Mouse (Mus musculus): ENCODE data around the gene Spire2.
A peak's percentile ranks its signal among the peaks of the same experiment; 100 is the strongest.
"Not testable (repeated sequence)": the region's sequence is repeated elsewhere in the genome, so short reads cannot be mapped to it uniquely, and the experiment has no call there.

Spire2 gene

GRCm38 (mm10) chr8:123382516-123382915, 50.0 kb downstream of the Spire2 start:
- DNase-seq (ENCODE audit: low read depth, low spot score): no peak

- DNase-seq (ENCODE audit: low read depth, low spot score): peak; percentile 65
These were observed 52.5 kb downstream of the Spire2 start for GRCm38 (mm10) chr8:123384883-123385540.

- no peak for DNase-seq (ENCODE audit: low read depth, low spot score)
These were observed 54.5 kb downstream of the Spire2 start for GRCm38 (mm10) chr8:123387041-123387440.

- DNase-seq (ENCODE audit: low read depth, low spot score): no peak
These were observed 55.3 kb downstream of the Spire2 start for GRCm38 (mm10) chr8:123387801-123388200.

- no peak for DNase-seq (ENCODE audit: low read depth, low spot score)
These were observed 56.5 kb downstream of the Spire2 start for GRCm38 (mm10) chr8:123389026-123389425.

GRCm38 (mm10) chr8:123398308-123398707, 65.8 kb downstream of the Spire2 start:
- DNase-seq (ENCODE audit: low read depth, low spot score): no peak

GRCm38 (mm10) chr8:123401936-123402335, 69.4 kb downstream of the Spire2 start:
- no peak for DNase-seq (ENCODE audit: low read depth, low spot score)

- no peak for DNase-seq (ENCODE audit: low read depth, low spot score)
These were observed 70.3 kb downstream of the Spire2 start for GRCm38 (mm10) chr8:123402730-123403326.

GRCm38 (mm10) chr8:123404521-123404920, 72.0 kb downstream of the Spire2 start:
- peak; percentile 59 for DNase-seq (ENCODE audit: low read depth, low spot score)

- DNase-seq (ENCODE audit: low read depth, low spot score): peak; percentile 84
These were observed 74.3 kb downstream of the Spire2 start, which contains the start of gene Mc1r for GRCm38 (mm10) chr8:123406786-123407185. Gene Mc1r, plus strand, starts transcription at chr8:123407107.

GRCm38 (mm10) chr8:123407612-123408011, 75.1 kb downstream of the Spire2 start:
- DNase-seq (ENCODE audit: low read depth, low spot score): no peak

- no peak for DNase-seq (ENCODE audit: low read depth, low spot score)
These were observed 76.4 kb downstream of the Spire2 start for GRCm38 (mm10) chr8:123408586-123409544.

- DNase-seq (ENCODE audit: low read depth, low spot score): no peak
These were observed 77.6 kb downstream of the Spire2 start for GRCm38 (mm10) chr8:123410049-123410587.

- DNase-seq (ENCODE audit: low read depth, low spot score): no peak
These were observed 78.3 kb downstream of the Spire2 start for GRCm38 (mm10) chr8:123410788-123411187.

GRCm38 (mm10) chr8:123411246-123411645, 78.7 kb downstream of the Spire2 start, which contains the start of gene Tubb3:
Gene Tubb3, plus strand, starts transcription at chr8:123411424.
- peak; percentile 76 for DNase-seq (ENCODE audit: low read depth, low spot score)

- peak; percentile 22 for DNase-seq (ENCODE audit: low read depth, low spot score)
These were observed 79.3 kb downstream of the Spire2 start for GRCm38 (mm10) chr8:123411781-123412327.

GRCm38 (mm10) chr8:123412560-123413170, 80.2 kb downstream of the Spire2 start:
- peak; percentile 65 for DNase-seq (ENCODE audit: low read depth, low spot score)

- no peak for DNase-seq (ENCODE audit: low read depth, low spot score)
These were observed 81.7 kb downstream of the Spire2 start for GRCm38 (mm10) chr8:123414255-123414654.

GRCm38 (mm10) chr8:123414997-123415696, 82.6 kb downstream of the Spire2 start:
- not testable (repeated sequence) for DNase-seq (ENCODE audit: low read depth, low spot score)
